Mouse (Mus musculus): ENCODE measurements around the gene Fam71a. TPM values are rescaled to one million over a fixed set of nuclear protein-coding genes. Genes with fewer than 3 reads are reported as not detected.

Gene Fam71a
- polyA plus RNA-seq, 1 experiment from 2014 or later, result not detected

GRCm38 (mm10) chr1:191183163-191184065 is 18.8 kb upstream of the Fam71a start:
- Histone ChIP-seq H3K9ac (replicated peaks; ENCODE audit: low read depth, low read length) (peak overlapping the region; percentile 45), H3K4me2 (ENCODE audit: low read length) (peak overlapping the region; percentile 96), H3K4me3 (replicated peaks; ENCODE audit: low read length) (peak overlapping the region; percentile 51), H3K27ac (ENCODE audit: low read length) (no peak overlapping the region), H3K36me3 (ENCODE audit: control insufficient read depth, insufficient read depth) (no peaks in the 10 kb centered on the region), H3K4me1 (replicated peaks; ENCODE audit: control insufficient read depth, insufficient read depth, low read length) (peaks cover 42% of the 10 kb centered on the region), H3K9me3 (ENCODE audit: control insufficient read depth, low read length) (no peaks in the 10 kb centered on the region), H3K27me3 (replicated peaks; ENCODE audit: control insufficient read depth, insufficient read depth, low read length) (peaks cover 74% of the 10 kb centered on the region)
- WGBS, result under 1% methylated on average over 67 of the region's 67 CpGs
- peak; percentile 88 for ATAC-seq

GRCm38 (mm10) chr1:191182431-191183162 is 18.0 kb upstream of the Fam71a start:
- Histone ChIP-seq H3K27me3 (replicated peaks; ENCODE audit: control insufficient read depth, insufficient read depth, low read length) (peaks cover 70% of the 10 kb centered on the region), H3K9ac (replicated peaks; ENCODE audit: low read depth, low read length) (0 out of 2 replicates have a peak overlapping the region, but pooled peaks have one; percentile 19), H3K27ac (ENCODE audit: low read length) (no peak overlapping the region), H3K4me2 (ENCODE audit: low read length) (peak overlapping the region; percentile 96), H3K9me3 (ENCODE audit: control insufficient read depth, low read length) (no peaks in the 10 kb centered on the region), H3K36me3 (ENCODE audit: control insufficient read depth, insufficient read depth) (no peaks in the 10 kb centered on the region), H3K4me1 (replicated peaks; ENCODE audit: control insufficient read depth, insufficient read depth, low read length) (peaks cover 42% of the 10 kb centered on the region), H3K4me3 (replicated peaks; ENCODE audit: low read length) (peak overlapping the region; percentile 51)
- ATAC-seq, result no peak
- WGBS, result under 1% methylated on average over 61 of the region's 61 CpGs

GRCm38 (mm10) chr1:191181469-191182259 is 17.0 kb upstream of the Fam71a start:
- Histone ChIP-seq H3K9me3 (ENCODE audit: control insufficient read depth, low read length) (no peaks in the 10 kb centered on the region), H3K36me3 (ENCODE audit: control insufficient read depth, insufficient read depth) (no peaks in the 10 kb centered on the region), H3K4me2 (ENCODE audit: low read length) (no peak overlapping the region), H3K4me3 (replicated peaks; ENCODE audit: low read length) (no peak overlapping the region), H3K27ac (ENCODE audit: low read length) (no peak overlapping the region), H3K27me3 (replicated peaks; ENCODE audit: control insufficient read depth, insufficient read depth, low read length) (peaks cover 62% of the 10 kb centered on the region), H3K9ac (replicated peaks; ENCODE audit: low read depth, low read length) (no peak overlapping the region), H3K4me1 (replicated peaks; ENCODE audit: control insufficient read depth, insufficient read depth, low read length) (peaks cover 42% of the 10 kb centered on the region)
- no peak for ATAC-seq
- WGBS, result 45% methylated on average over 12 of the region's 12 CpGs

GRCm38 (mm10) chr1:191180397-191180796 is 15.8 kb upstream of the Fam71a start:
- 86% methylated on average over 4 of the region's 4 CpGs for WGBS
- no peak for ATAC-seq
- H3K36me3 ChIP-seq (ENCODE audit: control insufficient read depth, insufficient read depth), result no peaks in the 10 kb centered on the region
- no peak overlapping the region for H3K4me3 ChIP-seq (replicated peaks; ENCODE audit: low read length)
- no peak overlapping the region for H3K9ac ChIP-seq (replicated peaks; ENCODE audit: low read depth, low read length)
- peaks cover 32% of the 10 kb centered on the region for H3K4me1 ChIP-seq (replicated peaks; ENCODE audit: control insufficient read depth, insufficient read depth, low read length)
- no peaks in the 10 kb centered on the region for H3K9me3 ChIP-seq (ENCODE audit: control insufficient read depth, low read length)
- H3K27me3 ChIP-seq (replicated peaks; ENCODE audit: control insufficient read depth, insufficient read depth, low read length), result peaks cover 50% of the 10 kb centered on the region
- no peak overlapping the region for H3K4me2 ChIP-seq (ENCODE audit: low read length)
- H3K27ac ChIP-seq (ENCODE audit: low read length), result no peak overlapping the region

GRCm38 (mm10) chr1:191179846-191180245 is 15.2 kb upstream of the Fam71a start:
- no peak overlapping the region for H3K4me3 ChIP-seq (replicated peaks; ENCODE audit: low read length)
- H3K4me1 ChIP-seq (replicated peaks; ENCODE audit: control insufficient read depth, insufficient read depth, low read length), result peaks cover 26% of the 10 kb centered on the region
- H3K27ac ChIP-seq (ENCODE audit: low read length), result no peak overlapping the region
- H3K4me2 ChIP-seq (ENCODE audit: low read length), result no peak overlapping the region
- H3K27me3 ChIP-seq (replicated peaks; ENCODE audit: control insufficient read depth, insufficient read depth, low read length), result peaks cover 47% of the 10 kb centered on the region
- ATAC-seq, result no peak
- H3K9ac ChIP-seq (replicated peaks; ENCODE audit: low read depth, low read length), result no peak overlapping the region
- H3K9me3 ChIP-seq (ENCODE audit: control insufficient read depth, low read length), result no peaks in the 10 kb centered on the region
- no peaks in the 10 kb centered on the region for H3K36me3 ChIP-seq (ENCODE audit: control insufficient read depth, insufficient read depth)
- WGBS, result 36% methylated on average over 2 of the region's 2 CpGs

- no peak overlapping the region for H3K9ac ChIP-seq (replicated peaks; ENCODE audit: low read depth, low read length)
- no peak overlapping the region for H3K27ac ChIP-seq (ENCODE audit: low read length)
- ATAC-seq, result no peak
- H3K4me1 ChIP-seq (replicated peaks; ENCODE audit: control insufficient read depth, insufficient read depth, low read length), result peaks cover 15% of the 10 kb centered on the region
- no peak overlapping the region for H3K4me3 ChIP-seq (replicated peaks; ENCODE audit: low read length)
- no peak overlapping the region for H3K4me2 ChIP-seq (ENCODE audit: low read length)
- H3K36me3 ChIP-seq (ENCODE audit: control insufficient read depth, insufficient read depth), result no peaks in the 10 kb centered on the region
- H3K27me3 ChIP-seq (replicated peaks; ENCODE audit: control insufficient read depth, insufficient read depth, low read length), result peaks cover 36% of the 10 kb centered on the region
- 41% methylated on average over 15 of the region's 15 CpGs for WGBS
- H3K9me3 ChIP-seq (ENCODE audit: control insufficient read depth, low read length), result no peaks in the 10 kb centered on the region
These were observed 14.0 kb upstream of the Fam71a start for GRCm38 (mm10) chr1:191178511-191179188.

- Histone ChIP-seq H3K4me3 (replicated peaks; ENCODE audit: low read length) (no peak overlapping the region), H3K9ac (replicated peaks; ENCODE audit: low read depth, low read length) (no peak overlapping the region), H3K27me3 (replicated peaks; ENCODE audit: control insufficient read depth, insufficient read depth, low read length) (peaks cover 22% of the 10 kb centered on the region), H3K27ac (ENCODE audit: low read length) (no peak overlapping the region), H3K36me3 (ENCODE audit: control insufficient read depth, insufficient read depth) (no peaks in the 10 kb centered on the region), H3K4me1 (replicated peaks; ENCODE audit: control insufficient read depth, insufficient read depth, low read length) (no peaks in the 10 kb centered on the region), H3K9me3 (ENCODE audit: control insufficient read depth, low read length) (no peaks in the 10 kb centered on the region), H3K4me2 (ENCODE audit: low read length) (no peak overlapping the region)
- 79% methylated on average over 7 of the region's 7 CpGs for WGBS
- no peak for ATAC-seq
These were observed 12.3 kb upstream of the Fam71a start for GRCm38 (mm10) chr1:191176887-191177286.

GRCm38 (mm10) chr1:191172487-191172886 is 7.9 kb upstream of the Fam71a start:
- H3K9me3 ChIP-seq (ENCODE audit: control insufficient read depth, low read length), result no peaks in the 10 kb centered on the region
- WGBS, result 19% methylated on average over 6 of the region's 6 CpGs
- no peak overlapping the region for H3K4me2 ChIP-seq (ENCODE audit: low read length)
- no peaks in the 10 kb centered on the region for H3K27me3 ChIP-seq (replicated peaks; ENCODE audit: control insufficient read depth, insufficient read depth, low read length)
- no peaks in the 10 kb centered on the region for H3K36me3 ChIP-seq (ENCODE audit: control insufficient read depth, insufficient read depth)
- ATAC-seq, result no peak
- no peak overlapping the region for H3K9ac ChIP-seq (replicated peaks; ENCODE audit: low read depth, low read length)
- no peak overlapping the region for H3K4me3 ChIP-seq (replicated peaks; ENCODE audit: low read length)
- H3K27ac ChIP-seq (ENCODE audit: low read length), result no peak overlapping the region
- no peaks in the 10 kb centered on the region for H3K4me1 ChIP-seq (replicated peaks; ENCODE audit: control insufficient read depth, insufficient read depth, low read length)

All from forebrain, embryonic 16.5 days (tissue).